Mouse (Mus musculus): ENCODE results near the gene B4galt3. TPM values are rescaled to one million over a fixed set of nuclear protein-coding genes. Genes with fewer than 3 reads are reported as not detected.
A peak's percentile ranks its signal among the peaks of the same experiment; 100 is the strongest.

Gene B4galt3
- polyA plus RNA-seq, 1 experiment from 2014 or later, result 66.3 TPM

GRCm38 (mm10) chr1:171265971-171266744 is 4.0 kb upstream of the B4galt3 start:
- H3K36me3 ChIP-seq (ENCODE audit: control insufficient read depth, insufficient read depth, low read length), result no peaks in the 10 kb centered on the region
- no peaks in the 10 kb centered on the region for H3K9me3 ChIP-seq (ENCODE audit: control insufficient read depth, low read length)
- no peak overlapping the region for H3K9ac ChIP-seq (ENCODE audit: low read depth, low read length)
- WGBS, result 78% methylated on average over 4 of the region's 4 CpGs
- no peak overlapping the region for H3K4me3 ChIP-seq (ENCODE audit: low read depth, low read length)
- ATAC-seq (ENCODE audit: low FRiP score), result no peak
- DNase-seq (ENCODE audit: low spot score), result no peak
- no peak overlapping the region for H3K27ac ChIP-seq (ENCODE audit: low read depth, low read length)
- H3K4me1 ChIP-seq (replicated peaks; ENCODE audit: control insufficient read depth, insufficient read depth, low read length), result no peaks in the 10 kb centered on the region; the same call in 1 of the 2 replicates
- no peaks in the 10 kb centered on the region for H3K27me3 ChIP-seq (ENCODE audit: control insufficient read depth, insufficient read depth, low read length)
- H3K4me2 ChIP-seq (replicated peaks; ENCODE audit: low read depth, low read length), result no peak overlapping the region

DNA sequence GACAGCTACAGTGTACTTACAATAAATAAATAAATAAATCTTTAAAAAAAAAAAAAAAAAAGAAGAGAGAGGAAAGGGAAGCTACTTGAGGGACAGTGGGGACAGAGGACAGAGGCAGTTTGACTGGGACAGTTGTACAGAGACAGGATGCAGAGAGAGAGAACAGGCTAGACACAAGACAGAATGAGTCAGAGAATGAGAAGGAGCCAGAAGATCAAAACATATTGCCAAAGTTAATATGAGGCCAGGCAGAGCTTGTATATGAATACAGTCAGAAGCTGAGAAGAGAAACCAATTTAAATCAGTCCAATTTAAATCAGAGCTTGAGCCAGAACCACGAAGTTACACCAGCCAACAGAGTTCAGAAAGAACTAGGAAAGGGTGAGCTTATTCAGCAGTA is 1.8 kb upstream of the B4galt3 start:
- Histone ChIP-seq H3K27me3 (ENCODE audit: control insufficient read depth, insufficient read depth, low read length) (no peaks in the 10 kb centered on the region), H3K9ac (ENCODE audit: low read depth, low read length) (no peak overlapping the region), H3K4me3 (ENCODE audit: low read depth, low read length) (no peak overlapping the region), H3K36me3 (ENCODE audit: control insufficient read depth, insufficient read depth, low read length) (no peaks in the 10 kb centered on the region), H3K4me1 (replicated peaks; ENCODE audit: control insufficient read depth, insufficient read depth, low read length) (no peaks in the 10 kb centered on the region; the same call in 1 of the 2 replicates), H3K4me2 (replicated peaks; ENCODE audit: low read depth, low read length) (no peak overlapping the region), H3K27ac (ENCODE audit: low read depth, low read length) (no peak overlapping the region), H3K9me3 (ENCODE audit: control insufficient read depth, low read length) (no peaks in the 10 kb centered on the region)
- no peak for ATAC-seq (ENCODE audit: low FRiP score)
- 69% methylated on average over 1 of the region's 1 CpGs for WGBS
- no peak for DNase-seq (ENCODE audit: low spot score)

GRCm38 (mm10) chr1:171270573-171270900 is 409 bp downstream of the B4galt3 start:
- H3K4me3 ChIP-seq (ENCODE audit: low read depth, low read length), result peak overlapping the region; percentile 89

GRCm38 (mm10) chr1:171271196-171271595 is 1.1 kb downstream of the B4galt3 start:
- no peak overlapping the region for H3K27ac ChIP-seq (ENCODE audit: low read depth, low read length)
- peak overlapping the region; percentile 97 for H3K4me2 ChIP-seq (replicated peaks; ENCODE audit: low read depth, low read length)
- no peaks in the 10 kb centered on the region for H3K27me3 ChIP-seq (ENCODE audit: control insufficient read depth, insufficient read depth, low read length)
- H3K4me3 ChIP-seq (ENCODE audit: low read depth, low read length), result peak overlapping the region; percentile 89
- WGBS, result 65% methylated on average over 9 of the region's 9 CpGs
- no peaks in the 10 kb centered on the region for H3K9me3 ChIP-seq (ENCODE audit: control insufficient read depth, low read length)
- ATAC-seq (ENCODE audit: low FRiP score), result no peak
- no peak for DNase-seq (ENCODE audit: low spot score)
- H3K9ac ChIP-seq (ENCODE audit: low read depth, low read length), result no peak overlapping the region
- H3K4me1 ChIP-seq (replicated peaks; ENCODE audit: control insufficient read depth, insufficient read depth, low read length), result no peaks in the 10 kb centered on the region; the same call in 1 of the 2 replicates
- peaks cover 5% of the 10 kb centered on the region; the same call in 1 of the 2 replicates for H3K36me3 ChIP-seq (ENCODE audit: control insufficient read depth, insufficient read depth, low read length)

More at GRCm38 (mm10) chr1:171270573-171270900, 409 bp downstream of the B4galt3 start:
- no peaks in the 10 kb centered on the region; the same call in 1 of the 2 replicates for H3K4me1 ChIP-seq (replicated peaks; ENCODE audit: control insufficient read depth, insufficient read depth, low read length)
- H3K36me3 ChIP-seq (ENCODE audit: control insufficient read depth, insufficient read depth, low read length), result peaks cover 5% of the 10 kb centered on the region; the same call in 1 of the 2 replicates
- WGBS, result under 1% methylated on average over 19 of the region's 19 CpGs
- no peak overlapping the region for H3K27ac ChIP-seq (ENCODE audit: low read depth, low read length)
- peak overlapping the region; percentile 84 for H3K9ac ChIP-seq (ENCODE audit: low read depth, low read length)
- DNase-seq (ENCODE audit: low spot score), result no peak
- ATAC-seq (ENCODE audit: low FRiP score), result peak; percentile 80
- no peaks in the 10 kb centered on the region for H3K27me3 ChIP-seq (ENCODE audit: control insufficient read depth, insufficient read depth, low read length)
- no peaks in the 10 kb centered on the region for H3K9me3 ChIP-seq (ENCODE audit: control insufficient read depth, low read length)
- H3K4me2 ChIP-seq (replicated peaks; ENCODE audit: low read depth, low read length), result peak overlapping the region; percentile 97

GRCm38 (mm10) chr1:171271622-171272021 is 1.5 kb downstream of the B4galt3 start:
- Histone ChIP-seq H3K36me3 (ENCODE audit: control insufficient read depth, insufficient read depth, low read length) (peaks cover 5% of the 10 kb centered on the region; the same call in 1 of the 2 replicates), H3K4me2 (replicated peaks; ENCODE audit: low read depth, low read length) (no peak overlapping the region), H3K9ac (ENCODE audit: low read depth, low read length) (no peak overlapping the region), H3K9me3 (ENCODE audit: control insufficient read depth, low read length) (no peaks in the 10 kb centered on the region), H3K4me1 (replicated peaks; ENCODE audit: control insufficient read depth, insufficient read depth, low read length) (no peaks in the 10 kb centered on the region; the same call in 1 of the 2 replicates), H3K4me3 (ENCODE audit: low read depth, low read length) (no peak overlapping the region), H3K27me3 (ENCODE audit: control insufficient read depth, insufficient read depth, low read length) (no peaks in the 10 kb centered on the region), H3K27ac (ENCODE audit: low read depth, low read length) (no peak overlapping the region)
- WGBS, result 68% methylated on average over 10 of the region's 10 CpGs
- DNase-seq (ENCODE audit: low spot score), result no peak
- no peak for ATAC-seq (ENCODE audit: low FRiP score)

GRCm38 (mm10) chr1:171272086-171272485 is 2.0 kb downstream of the B4galt3 start:
- WGBS, result 92% methylated on average over 3 of the region's 3 CpGs
- no peaks in the 10 kb centered on the region for H3K9me3 ChIP-seq (ENCODE audit: control insufficient read depth, low read length)
- H3K4me2 ChIP-seq (replicated peaks; ENCODE audit: low read depth, low read length), result no peak overlapping the region
- no peak overlapping the region for H3K9ac ChIP-seq (ENCODE audit: low read depth, low read length)
- no peak for ATAC-seq (ENCODE audit: low FRiP score)
- H3K27ac ChIP-seq (ENCODE audit: low read depth, low read length), result no peak overlapping the region
- DNase-seq (ENCODE audit: low spot score), result no peak
- no peak overlapping the region for H3K4me3 ChIP-seq (ENCODE audit: low read depth, low read length)
- no peaks in the 10 kb centered on the region; the same call in 1 of the 2 replicates for H3K4me1 ChIP-seq (replicated peaks; ENCODE audit: control insufficient read depth, insufficient read depth, low read length)
- H3K36me3 ChIP-seq (ENCODE audit: control insufficient read depth, insufficient read depth, low read length), result peaks cover 5% of the 10 kb centered on the region; the same call in 1 of the 2 replicates
- no peaks in the 10 kb centered on the region for H3K27me3 ChIP-seq (ENCODE audit: control insufficient read depth, insufficient read depth, low read length)

- 93% methylated on average over 12 of the region's 12 CpGs for WGBS
- H3K9me3 ChIP-seq (ENCODE audit: control insufficient read depth, low read length), result no peaks in the 10 kb centered on the region
- H3K27ac ChIP-seq (ENCODE audit: low read depth, low read length), result no peak overlapping the region
- no peak overlapping the region for H3K4me3 ChIP-seq (ENCODE audit: low read depth, low read length)
- no peak overlapping the region for H3K9ac ChIP-seq (ENCODE audit: low read depth, low read length)
- no peak overlapping the region for H3K4me2 ChIP-seq (replicated peaks; ENCODE audit: low read depth, low read length)
- H3K36me3 ChIP-seq (ENCODE audit: control insufficient read depth, insufficient read depth, low read length), result peaks cover 12% of the 10 kb centered on the region
- DNase-seq (ENCODE audit: low spot score) (no peak), ATAC-seq (ENCODE audit: low FRiP score) (no peak)
- H3K4me1 ChIP-seq (replicated peaks; ENCODE audit: control insufficient read depth, insufficient read depth, low read length), result no peaks in the 10 kb centered on the region; the same call in 1 of the 2 replicates
- H3K27me3 ChIP-seq (ENCODE audit: control insufficient read depth, insufficient read depth, low read length), result no peaks in the 10 kb centered on the region
These were observed 4.0 kb downstream of the B4galt3 start for GRCm38 (mm10) chr1:171274171-171274570.

GRCm38 (mm10) chr1:171275144-171275734 is 5.1 kb downstream of the B4galt3 start:
- peaks cover 6% of the 10 kb centered on the region for H3K4me1 ChIP-seq (replicated peaks; ENCODE audit: control insufficient read depth, insufficient read depth, low read length)
- H3K4me3 ChIP-seq (ENCODE audit: low read depth, low read length), result no peak overlapping the region
- H3K4me2 ChIP-seq (replicated peaks; ENCODE audit: low read depth, low read length), result no peak overlapping the region
- no peaks in the 10 kb centered on the region for H3K27me3 ChIP-seq (ENCODE audit: control insufficient read depth, insufficient read depth, low read length)
- no peak for DNase-seq (ENCODE audit: low spot score)
- H3K9me3 ChIP-seq (ENCODE audit: control insufficient read depth, low read length), result no peaks in the 10 kb centered on the region
- H3K27ac ChIP-seq (ENCODE audit: low read depth, low read length), result no peak overlapping the region
- no peak overlapping the region for H3K9ac ChIP-seq (ENCODE audit: low read depth, low read length)
- ATAC-seq (ENCODE audit: low FRiP score), result no peak
- peaks cover 12% of the 10 kb centered on the region for H3K36me3 ChIP-seq (ENCODE audit: control insufficient read depth, insufficient read depth, low read length)
- 86% methylated on average over 11 of the region's 11 CpGs for WGBS
